In the genomic region with DNA sequence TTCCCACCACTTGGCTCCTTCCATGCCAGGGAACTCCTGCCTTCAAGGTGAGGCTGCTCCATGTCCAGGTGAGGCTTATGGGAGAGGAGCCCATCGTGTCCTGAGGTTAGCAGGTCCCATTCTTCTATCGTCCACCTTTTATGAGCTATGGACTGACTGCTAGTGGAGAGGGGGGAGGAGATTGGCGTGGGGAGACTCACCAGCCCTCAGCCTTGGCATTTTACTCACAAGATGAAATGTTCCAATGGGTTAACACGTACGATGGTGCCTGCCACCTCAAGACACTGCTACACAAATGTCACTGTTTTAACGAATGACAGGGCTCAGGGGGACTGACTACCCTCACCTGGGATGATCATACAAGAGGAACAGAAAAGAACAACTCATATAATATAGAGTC, we compare ENCODE assay signal across 7 mouse cellular contexts.
"Had no signal": no experiment of that assay in that cellular context is flagged by ENCODE, and none has a peak within 500 bp of the region (broad histone marks: within the 10 kb centered on the region; RNA-seq: fewer than 3 reads in every experiment).

No protein-coding gene starts in this region.

- DNase-seq: lung, adult 2 months; lung, postnatal 14 days; lung, postnatal 36 days; right cerebral cortex, postnatal 14 days; thymus, adult 18-20 months; thymus, postnatal 14 days; thymus, postnatal 36 days had no signal
